Mouse (Mus musculus) cerebellum, postnatal 10 days (tissue): ENCODE results near the gene Trmt11.
"Not testable (repeated sequence)": the region's sequence is repeated elsewhere in the genome, so short reads cannot be mapped to it uniquely, and the experiment has no call there.

Source experiments
- DNase-seq, 2 experiments: peaks; one replicate each; pipeline ENCODE4 v3.0.0; 2021; ENCODE audit warnings: mixed read lengths in 2 of 2

The Trmt11 gene

GRCm38 (mm10) chr10:30555686-30556578, 44.6 kb downstream of the Trmt11 start:
- no peak for DNase-seq

- no peak for DNase-seq
These were observed 48.2 kb downstream of the Trmt11 start for GRCm38 (mm10) chr10:30552377-30552776.

- DNase-seq, result no peak
These were observed 50.6 kb downstream of the Trmt11 start for GRCm38 (mm10) chr10:30549974-30550373.

GRCm38 (mm10) chr10:30538538-30538815, 62.1 kb downstream of the Trmt11 start:
- no peak for DNase-seq

- DNase-seq, result peak; percentile 13 to 26
These were observed 62.6 kb downstream of the Trmt11 start for GRCm38 (mm10) chr10:30537734-30538537.

GRCm38 (mm10) chr10:30535930-30536329, 64.6 kb downstream of the Trmt11 start:
- not testable (repeated sequence) for DNase-seq

- no peak for DNase-seq
These were observed 73.4 kb downstream of the Trmt11 start for GRCm38 (mm10) chr10:30527122-30527521.

GRCm38 (mm10) chr10:30521727-30522126, 78.8 kb downstream of the Trmt11 start:
- DNase-seq, result no peak

GRCm38 (mm10) chr10:30519143-30519542, 81.4 kb downstream of the Trmt11 start:
- DNase-seq, result no peak

- peak in 1 of 2 experiments; percentile 4 for DNase-seq
These were observed 83.3 kb downstream of the Trmt11 start for GRCm38 (mm10) chr10:30517224-30517623.

- DNase-seq, result peak in 1 of 2 experiments; percentile 5
These were observed 83.8 kb downstream of the Trmt11 start for GRCm38 (mm10) chr10:30516771-30517170.

- no peak for DNase-seq
These were observed 95.8 kb downstream of the Trmt11 start for GRCm38 (mm10) chr10:30504736-30505135.

- no peak for DNase-seq
These were observed 97.4 kb downstream of the Trmt11 start for GRCm38 (mm10) chr10:30503168-30503567.

GRCm38 (mm10) chr10:30502718-30503117, 97.8 kb downstream of the Trmt11 start:
- no peak for DNase-seq

- not testable (repeated sequence) for DNase-seq
These were observed 102.3 kb downstream of the Trmt11 start for GRCm38 (mm10) chr10:30498223-30498622.
